Mouse (Mus musculus) limb, embryonic 12.5 days (tissue): ENCODE results near the gene Mthfd2l. TPM values are rescaled to one million over a fixed set of nuclear protein-coding genes. Genes with fewer than 3 reads are reported as not detected.

Source experiments
- ATAC-seq: fragments of 200-750 bp; cut with Nextera tagmentation; 2 replicates; pipeline ENCODE4 v1.8.0; 2017; ENCODE audit warnings: low read depth, moderate TSS enrichment; ENCODE audit not compliant: insufficient number of reproducible peaks, insufficient read depth, low FRiP score, low TSS enrichment
- H3K27ac ChIP-seq: fragments of 300-500 bp; sonication (generic); 2 replicates; pipeline ENCODE4 v1.5.1; 2016; ENCODE audit warnings: mild to moderate bottlenecking, moderate library complexity
- H3K27me3 ChIP-seq: fragments of 300-500 bp; sonication (generic); 2 replicates; pipeline ENCODE4 v1.6.1; 2016; ENCODE audit warnings: mild to moderate bottlenecking, moderate library complexity
- H3K36me3 ChIP-seq: fragments of 300-500 bp; sonication (generic); 2 replicates; pipeline ENCODE4 v1.6.1; 2016; ENCODE audit warnings: mild to moderate bottlenecking, moderate library complexity
- H3K4me1 ChIP-seq: fragments of 300-500 bp; sonication (generic); replicated peaks from 2 replicates; pipeline ENCODE4 v1.6.1; 2016
- H3K4me2 ChIP-seq: fragments of 300-500 bp; sonication (generic); 2 replicates; pipeline ENCODE4 v1.6.1; 2016; ENCODE audit warnings: mild to moderate bottlenecking, moderate library complexity
- H3K4me3 ChIP-seq: fragments of 300-500 bp; sonication (generic); replicated peaks from 2 replicates; pipeline ENCODE4 v1.5.1; 2016; ENCODE audit warnings: mild to moderate bottlenecking
- H3K9ac ChIP-seq: fragments of 300-500 bp; sonication (generic); replicated peaks from 2 replicates; pipeline ENCODE4 v1.6.1; 2016; ENCODE audit warnings: mild to moderate bottlenecking, moderate library complexity
- H3K9me3 ChIP-seq: fragments of 300-500 bp; sonication (generic); 2 replicates; pipeline ENCODE4 v1.6.1; 2016; ENCODE audit warnings: mild to moderate bottlenecking, moderate library complexity
- WGBS: fragments of 180-500 bp; shearing (Covaris S2); methylation state at CpG from one replicate; pipeline ENCODE4 v1.1.7; 2016; 5-methylcytosine and 5-hydroxymethylcytosine counted together
- polyA plus RNA-seq: library from polyadenylated mRNA; unstranded; fragments of >200 nt; fragmentation: Nextera tagmentation; extraction: Ambion mirVana; gene quantifications from 2 replicates; pipeline ENCODE4 v1.2.1, GENCODE M21; 2016

The Mthfd2l gene
- 72.9 and 78.5 TPM in 2 replicates for polyA plus RNA-seq

DNA sequence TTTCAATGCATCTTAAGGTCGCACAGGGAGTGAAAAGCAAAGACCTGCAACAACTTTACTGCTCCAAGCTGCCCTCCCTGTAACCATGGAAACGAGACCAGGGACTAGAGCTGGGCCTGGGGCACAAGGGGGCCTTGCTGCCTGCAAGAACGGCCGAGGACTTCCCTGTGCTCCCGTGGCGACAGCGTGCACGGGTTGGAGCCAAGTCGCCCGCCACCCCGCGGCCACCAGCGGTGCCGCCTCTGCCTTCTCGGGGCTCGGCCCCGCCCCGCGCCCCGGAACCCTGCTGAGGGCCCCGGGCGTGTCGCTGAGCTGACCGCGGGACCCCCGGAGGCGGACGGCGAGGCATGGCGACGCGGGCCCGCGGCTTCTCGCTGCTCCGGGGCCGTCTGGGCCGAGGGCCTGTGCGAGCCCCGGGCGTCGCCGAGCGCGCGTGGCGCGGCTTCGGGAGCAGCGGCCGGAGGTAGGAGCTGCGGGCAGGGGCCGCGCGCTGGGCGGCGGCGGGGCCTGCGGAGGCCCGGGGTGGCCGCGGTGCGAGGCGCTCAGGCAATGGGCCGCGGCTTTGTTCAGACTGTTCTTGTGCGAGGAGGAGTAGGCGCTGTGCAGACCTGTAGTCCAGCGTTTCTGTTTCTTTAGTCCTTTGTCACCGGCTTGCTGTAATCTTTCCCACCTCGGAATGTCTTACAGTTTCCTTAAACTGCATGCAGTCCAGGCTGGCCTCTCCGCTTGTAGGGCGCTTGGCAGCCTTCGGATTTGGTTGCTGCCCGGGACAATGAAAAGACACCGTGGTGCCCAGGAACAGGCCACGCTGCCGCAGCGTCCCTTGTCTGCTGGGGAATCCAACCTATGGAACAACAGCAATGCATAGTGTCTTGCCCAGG is at the start of gene Mthfd2l:
Mthfd2l (plus strand) TSS at position 147 of the 881 bp plus-strand sequence.
- WGBS: under 1% methylated on average over 73 of the region's 79 CpGs
- peaks cover 22% of the 10 kb centered on the region for H3K36me3 ChIP-seq
- H3K4me1 ChIP-seq: peaks cover 7% of the 10 kb centered on the region
- H3K27ac ChIP-seq: peak within 1 kb of the TSS; percentile 99
- peak within 1 kb of the TSS; percentile 81 for H3K4me3 ChIP-seq
- no peaks in the 10 kb centered on the region for H3K27me3 ChIP-seq
- peak within 1 kb of the TSS; percentile 99 for H3K9ac ChIP-seq
- peak within 1 kb of the TSS; percentile 61 for H3K4me2 ChIP-seq
- H3K9me3 ChIP-seq: no peaks in the 10 kb centered on the region
- peak; percentile 99 for ATAC-seq

DNA sequence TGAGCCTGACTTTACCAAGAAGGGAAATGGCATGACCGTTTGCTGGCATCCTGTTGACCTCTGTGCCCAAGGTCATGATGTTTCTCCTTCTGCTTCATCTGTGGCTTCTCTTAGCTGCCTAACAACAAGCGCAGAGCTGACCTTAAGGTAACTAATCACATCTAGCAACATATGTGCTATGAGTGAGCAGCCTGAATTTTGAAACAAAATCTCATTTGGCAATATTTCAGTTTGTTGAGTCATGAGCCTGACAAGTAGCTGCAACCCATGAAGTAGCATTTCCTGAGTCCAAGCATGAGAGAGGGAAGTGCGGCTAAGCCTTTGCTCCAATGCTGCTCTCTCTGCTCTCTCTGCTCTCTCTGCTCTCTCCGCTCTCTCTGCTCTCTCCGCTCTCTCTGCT is 49.2 kb upstream of the Mthfd2l start:
- Histone ChIP-seq H3K9me3 (no peaks in the 10 kb centered on the region), H3K27me3 (no peaks in the 10 kb centered on the region), H3K9ac (no peak overlapping the region), H3K4me1 (no peaks in the 10 kb centered on the region), H3K4me3 (no peak overlapping the region), H3K36me3 (no peaks in the 10 kb centered on the region), H3K27ac (no peak overlapping the region), H3K4me2 (no peak overlapping the region)
- WGBS: 85% methylated on average over 5 of the region's 5 CpGs
- ATAC-seq: no peak

- no peak for ATAC-seq
- Histone ChIP-seq H3K27ac (no peak overlapping the region), H3K4me2 (no peak overlapping the region), H3K9me3 (no peaks in the 10 kb centered on the region), H3K27me3 (no peaks in the 10 kb centered on the region), H3K4me3 (no peak overlapping the region), H3K9ac (no peak overlapping the region), H3K4me1 (no peaks in the 10 kb centered on the region), H3K36me3 (no peaks in the 10 kb centered on the region)
- 90% methylated on average over 5 of the region's 5 CpGs for WGBS
Observed at GRCm38 (mm10) chr5:90882146-90882545, 48.8 kb upstream of the Mthfd2l start.

GRCm38 (mm10) chr5:90884628-90885242 is 46.2 kb upstream of the Mthfd2l start:
- Histone ChIP-seq H3K27me3 (no peaks in the 10 kb centered on the region), H3K36me3 (no peaks in the 10 kb centered on the region), H3K9ac (no peak overlapping the region), H3K27ac (no peak overlapping the region), H3K4me3 (no peak overlapping the region), H3K4me2 (no peak overlapping the region), H3K9me3 (no peaks in the 10 kb centered on the region), H3K4me1 (no peaks in the 10 kb centered on the region)
- no peak for ATAC-seq
- WGBS: 75% methylated on average over 2 of the region's 2 CpGs

DNA sequence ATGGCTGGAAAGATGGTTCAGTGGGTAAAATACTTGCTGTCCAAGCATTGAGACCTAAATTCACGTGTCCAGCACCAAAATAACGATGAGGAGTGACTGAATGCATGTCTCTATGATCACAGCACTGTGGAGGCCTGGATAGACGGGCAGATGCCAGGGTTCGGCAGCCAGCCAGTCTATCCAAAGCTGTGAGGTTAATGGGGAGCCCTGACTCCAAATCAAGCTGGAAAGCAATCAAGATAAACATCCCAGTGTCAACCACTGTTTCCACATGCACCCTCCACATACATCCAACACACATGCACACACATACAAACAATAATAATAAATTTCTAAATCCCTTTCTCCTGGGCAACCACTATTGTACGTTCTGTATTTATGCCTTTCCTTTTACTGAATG is 42.3 kb upstream of the Mthfd2l start:
- Histone ChIP-seq H3K27ac (no peak overlapping the region), H3K9me3 (no peaks in the 10 kb centered on the region), H3K4me1 (peaks cover 4% of the 10 kb centered on the region; the same call in 1 of the 2 replicates), H3K4me3 (no peak overlapping the region), H3K36me3 (no peaks in the 10 kb centered on the region), H3K27me3 (peaks cover 6% of the 10 kb centered on the region; the same call in 1 of the 2 replicates), H3K4me2 (no peak overlapping the region), H3K9ac (no peak overlapping the region)
- WGBS: 75% methylated on average over 5 of the region's 5 CpGs
- no peak for ATAC-seq

DNA sequence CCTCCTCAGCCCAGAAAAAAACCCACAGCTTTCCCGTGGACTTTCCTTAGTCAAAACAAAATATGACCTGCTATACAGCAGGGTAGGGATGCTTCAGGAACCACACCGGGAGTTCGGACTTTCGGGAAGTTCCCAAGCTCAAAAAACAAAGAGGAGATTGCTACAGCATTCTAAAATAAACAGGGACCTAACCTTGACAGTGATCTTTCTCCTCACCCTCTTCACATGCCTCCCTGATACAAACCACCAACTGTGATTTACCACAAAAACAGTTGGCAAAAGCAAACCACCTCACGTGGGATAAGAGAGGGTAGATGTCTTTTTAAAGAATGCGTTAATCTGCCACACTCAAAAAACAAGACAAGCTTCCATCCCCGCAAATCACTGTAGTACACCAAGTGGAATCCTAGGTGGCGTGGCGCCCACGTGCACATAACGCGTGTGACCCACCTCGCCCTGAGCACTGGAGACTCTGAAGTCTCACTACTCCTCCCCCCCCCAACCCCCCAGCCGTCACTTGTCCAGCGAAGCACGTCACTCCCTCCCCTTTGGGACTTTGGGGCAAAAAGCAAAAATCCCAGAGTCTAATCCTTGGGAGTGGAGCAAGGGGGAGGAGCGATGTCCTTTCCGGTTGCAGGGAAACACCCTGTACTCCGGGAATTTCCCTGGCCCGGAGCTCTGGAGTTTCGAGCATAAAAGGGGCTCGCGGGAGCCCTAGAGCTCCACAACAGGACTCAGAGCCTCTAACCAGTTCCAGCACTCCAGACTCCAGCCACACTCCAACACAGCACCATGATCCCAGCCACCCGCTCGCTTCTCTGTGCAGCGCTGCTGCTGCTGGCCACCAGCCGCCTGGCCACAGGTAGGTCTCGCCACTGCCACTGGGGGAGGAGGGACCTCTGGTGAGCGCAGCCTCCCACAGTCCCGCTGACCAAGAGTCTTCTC is 40.1 kb upstream of the Mthfd2l start, which contains the start of gene Cxcl1:
Cxcl1 (plus strand) TSS at position 723 of the 945 bp plus-strand sequence.
- H3K9me3 ChIP-seq: no peaks in the 10 kb centered on the region
- H3K4me1 ChIP-seq: peaks cover 4% of the 10 kb centered on the region; the same call in 1 of the 2 replicates
- peak within 1 kb of the TSS; percentile 87 for H3K4me2 ChIP-seq
- peak within 1 kb of the TSS; percentile 48 for H3K4me3 ChIP-seq
- H3K27ac ChIP-seq: no peak within 1 kb of the TSS
- no peaks in the 10 kb centered on the region for H3K36me3 ChIP-seq
- peak; percentile 84 for ATAC-seq
- H3K9ac ChIP-seq: peak within 1 kb of the TSS; percentile 47
- WGBS: 11% methylated on average over 30 of the region's 30 CpGs
- peaks cover 6% of the 10 kb centered on the region; the same call in 1 of the 2 replicates for H3K27me3 ChIP-seq

- WGBS: 20% methylated on average over 10 of the region's 10 CpGs
- 0 out of 2 replicates have a peak, but pooled peaks have one; percentile 22 for ATAC-seq
- Histone ChIP-seq H3K9ac (peak overlapping the region; percentile 47; the same call in 1 of the 2 replicates), H3K27me3 (peaks cover 6% of the 10 kb centered on the region; the same call in 1 of the 2 replicates), H3K9me3 (no peaks in the 10 kb centered on the region), H3K4me2 (peak overlapping the region; percentile 87), H3K4me1 (peaks cover 4% of the 10 kb centered on the region; the same call in 1 of the 2 replicates), H3K4me3 (peak overlapping the region; percentile 48), H3K36me3 (no peaks in the 10 kb centered on the region), H3K27ac (no peak overlapping the region)
Observed at GRCm38 (mm10) chr5:90891464-90891813, 39.5 kb upstream of the Mthfd2l start.

DNA sequence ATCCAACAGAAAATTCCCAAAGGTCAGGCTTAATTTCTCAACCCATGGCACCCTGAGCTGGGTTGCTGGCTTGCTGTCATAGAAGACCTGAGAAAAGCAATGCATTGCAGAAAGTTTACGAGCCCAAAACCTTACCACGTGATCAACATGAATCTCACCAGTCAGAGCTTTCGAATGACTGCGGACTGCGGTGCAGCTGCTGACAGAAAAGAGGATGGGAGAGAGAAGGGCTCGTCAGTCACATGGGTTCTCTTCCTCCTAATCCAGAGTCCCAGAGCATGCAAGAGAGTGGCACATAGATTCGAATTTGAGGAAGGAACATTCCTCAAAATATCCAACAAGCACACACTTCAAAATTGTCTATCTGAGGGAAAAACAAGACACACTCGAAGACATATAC is 36.7 kb upstream of the Mthfd2l start:
- Histone ChIP-seq H3K36me3 (no peaks in the 10 kb centered on the region), H3K4me2 (no peak overlapping the region), H3K27ac (no peak overlapping the region), H3K27me3 (peaks cover 6% of the 10 kb centered on the region; the same call in 1 of the 2 replicates), H3K4me3 (no peak overlapping the region), H3K9me3 (no peaks in the 10 kb centered on the region), H3K9ac (no peak overlapping the region), H3K4me1 (peaks cover 8% of the 10 kb centered on the region; the same call in 1 of the 2 replicates)
- 70% methylated on average over 8 of the region's 8 CpGs for WGBS
- no peak for ATAC-seq

DNA sequence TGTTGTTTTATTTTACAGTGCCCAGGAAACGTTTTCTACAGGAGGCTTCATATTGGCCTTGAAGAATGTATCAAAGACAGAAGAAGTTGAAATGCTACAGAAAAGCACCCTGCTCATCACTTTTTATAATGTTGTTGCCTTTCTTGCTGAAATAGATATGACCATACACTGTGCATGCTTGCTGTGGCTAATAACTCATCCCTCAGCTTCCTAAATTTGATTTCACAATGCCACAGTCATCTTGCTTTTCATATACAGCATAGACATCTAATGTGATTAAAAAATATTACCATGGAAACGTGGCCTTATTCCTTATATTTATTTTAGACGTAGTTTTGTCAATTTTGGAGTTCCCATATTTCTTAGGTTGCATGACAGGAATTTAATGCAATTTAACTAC is 33.5 kb upstream of the Mthfd2l start:
- 78% methylated on average over 3 of the region's 3 CpGs for WGBS
- H3K4me3 ChIP-seq: no peak overlapping the region
- ATAC-seq: no peak

DNA sequence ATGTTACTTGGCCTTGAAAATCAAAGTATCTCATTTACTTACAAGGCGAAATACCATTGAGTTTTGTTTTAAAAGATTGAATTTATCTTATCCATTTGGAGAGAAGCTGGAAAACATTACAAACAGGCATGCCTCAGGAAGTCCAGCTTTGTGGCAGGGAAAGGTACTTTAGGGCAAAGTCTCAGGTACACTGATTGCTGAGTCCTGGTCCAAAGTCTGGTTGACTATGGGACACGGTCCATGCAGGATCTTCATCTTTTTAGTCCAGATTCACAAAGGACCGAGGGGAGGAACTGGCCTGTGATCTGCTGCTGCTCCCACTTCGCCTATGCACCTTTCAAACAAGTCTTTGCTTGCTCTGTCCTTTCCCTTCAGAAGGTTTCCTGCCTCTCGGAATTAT is 31.6 kb upstream of the Mthfd2l start:
- Histone ChIP-seq H3K4me1 (peaks cover 27% of the 10 kb centered on the region), H3K36me3 (no peaks in the 10 kb centered on the region), H3K4me2 (no peak overlapping the region), H3K9me3 (no peaks in the 10 kb centered on the region), H3K4me3 (no peak overlapping the region), H3K9ac (no peak overlapping the region), H3K27me3 (peaks cover 17% of the 10 kb centered on the region), H3K27ac (no peak overlapping the region)
- WGBS: 85% methylated on average over 5 of the region's 5 CpGs
- no peak for ATAC-seq

More for the DNA sequence above, 33.5 kb upstream of the Mthfd2l start:
- H3K9ac ChIP-seq: no peak overlapping the region
- no peak overlapping the region for H3K4me2 ChIP-seq
- no peaks in the 10 kb centered on the region for H3K9me3 ChIP-seq
- no peak overlapping the region for H3K27ac ChIP-seq
- H3K4me1 ChIP-seq: peaks cover 14% of the 10 kb centered on the region
- no peaks in the 10 kb centered on the region for H3K36me3 ChIP-seq
- H3K27me3 ChIP-seq: no peaks in the 10 kb centered on the region
